Mouse (Mus musculus) brain, embryonic 18.5 days (tissue): ENCODE data around the gene Ccnd1.
"Not testable (repeated sequence)": the region's sequence is repeated elsewhere in the genome, so short reads cannot be mapped to it uniquely, and the experiment has no call there.

ENCODE experiments used
- DNase-seq: peaks from one replicate; pipeline ENCODE4 v3.0.0-alpha.2; 2012; ENCODE audit warnings: low read depth, low spot score

The Ccnd1 gene

GRCm38 (mm10) chr7:144907793-144908192 is 31.9 kb downstream of the Ccnd1 start:
- no peak for DNase-seq

- DNase-seq: no peak
Measured at GRCm38 (mm10) chr7:144906708-144907397, 32.9 kb downstream of the Ccnd1 start.

GRCm38 (mm10) chr7:144905514-144905913 is 34.2 kb downstream of the Ccnd1 start:
- not testable (repeated sequence) for DNase-seq

GRCm38 (mm10) chr7:144898506-144898905 is 41.2 kb downstream of the Ccnd1 start:
- no peak for DNase-seq

DNA sequence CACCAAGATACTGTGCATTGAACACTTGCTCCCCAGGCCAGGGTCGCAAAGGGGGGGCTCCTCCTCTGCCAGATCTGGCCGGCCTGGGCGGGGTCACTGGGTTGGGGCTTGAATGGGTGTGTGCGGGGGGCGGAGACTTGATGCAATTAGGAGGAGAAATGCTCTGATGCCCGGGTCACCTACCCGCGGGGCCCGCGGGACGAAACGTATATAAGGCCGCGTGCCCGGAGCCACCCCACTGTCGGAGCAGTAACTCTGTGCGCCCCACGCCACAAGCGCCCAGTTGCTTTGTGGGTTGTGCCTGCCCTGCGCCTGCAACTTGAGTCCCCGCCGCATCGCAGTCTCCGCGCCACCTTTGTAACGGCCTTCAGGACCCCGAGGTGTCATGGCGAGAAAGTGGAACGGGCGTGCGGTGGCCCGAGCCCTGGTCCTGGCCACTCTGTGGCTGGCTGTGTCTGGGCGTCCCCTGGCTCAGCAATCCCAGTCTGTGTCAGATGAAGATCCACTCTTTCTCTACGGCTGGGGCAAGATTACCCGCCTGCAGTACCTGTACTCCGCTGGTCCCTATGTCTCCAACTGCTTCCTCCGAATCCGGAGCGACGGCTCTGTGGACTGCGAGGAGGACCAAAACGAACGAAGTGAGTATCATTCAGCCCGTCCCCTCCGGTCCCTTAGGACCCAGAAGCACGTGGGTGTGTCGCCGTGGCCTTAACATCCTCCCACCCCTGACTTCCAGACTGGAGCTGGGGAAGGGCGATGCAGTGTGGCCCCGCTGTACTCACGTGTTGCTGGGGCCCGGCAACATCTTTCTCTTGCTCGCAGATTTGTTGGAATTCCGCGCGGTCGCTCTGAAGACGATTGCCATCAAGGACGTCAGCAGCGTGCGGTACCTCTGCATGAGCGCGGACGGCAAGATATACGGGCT is 43.2 kb downstream of the Ccnd1 start, which contains the start of gene Fgf15:
TSS of gene Fgf15 (plus strand) at position 238 of the 925 bp plus-strand sequence.
- DNase-seq: no peak

- no peak for DNase-seq
Measured at GRCm38 (mm10) chr7:144895305-144896111, 44.2 kb downstream of the Ccnd1 start.

GRCm38 (mm10) chr7:144894706-144895105 is 45.0 kb downstream of the Ccnd1 start:
- DNase-seq: no peak

DNA sequence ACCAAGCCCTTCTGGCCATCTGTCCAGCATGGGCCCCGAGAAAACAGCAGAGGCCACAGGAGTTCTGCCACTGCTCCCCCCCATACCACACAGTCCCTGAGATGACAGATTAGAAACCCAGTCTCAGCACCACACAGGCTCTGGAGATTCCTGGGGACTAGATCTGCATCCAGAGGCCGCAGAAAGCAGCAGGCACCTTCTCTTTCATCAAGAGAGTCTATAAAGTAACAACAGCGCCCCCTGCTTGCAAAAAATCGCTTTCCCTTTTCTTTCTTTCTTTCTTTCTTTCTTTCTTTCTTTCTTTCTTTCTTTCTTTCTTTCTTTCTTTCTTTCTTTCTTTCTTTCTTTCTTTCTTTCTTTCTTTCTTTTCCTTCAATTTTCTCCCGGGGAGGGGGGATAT is 45.5 kb downstream of the Ccnd1 start:
- DNase-seq: no peak

- DNase-seq: no peak
Measured at GRCm38 (mm10) chr7:144892322-144892721, 47.4 kb downstream of the Ccnd1 start.

GRCm38 (mm10) chr7:144891863-144892262 is 47.9 kb downstream of the Ccnd1 start:
- no peak for DNase-seq

- not testable (repeated sequence) for DNase-seq
Measured at GRCm38 (mm10) chr7:144890661-144891060, 49.1 kb downstream of the Ccnd1 start.

- no peak for DNase-seq
Measured at GRCm38 (mm10) chr7:144888564-144889299, 51.0 kb downstream of the Ccnd1 start.

GRCm38 (mm10) chr7:144887672-144888071 is 52.1 kb downstream of the Ccnd1 start:
- DNase-seq: no peak

- DNase-seq: no peak
Measured at GRCm38 (mm10) chr7:144883106-144883505, 56.6 kb downstream of the Ccnd1 start.
